Mouse (Mus musculus) MEL (cell line): ENCODE data around the gene Traf6. TPM values are rescaled to one million over a fixed set of nuclear protein-coding genes. Genes with fewer than 3 reads are reported as not detected.
"Not testable (repeated sequence)": the region's sequence is repeated elsewhere in the genome, so short reads cannot be mapped to it uniquely, and the experiment has no call there.

ENCODE experiments used
- DNase-seq: peaks from one replicate; pipeline ENCODE4 v3.0.0; 2011; ENCODE audit warnings: low read depth, low spot score
- H3K27ac ChIP-seq: 2 replicates; pipeline ENCODE4 v1.5.1; 2012; ENCODE audit warnings: low read depth, mild to moderate bottlenecking, control low read depth, low read length, moderate library complexity; ENCODE audit not compliant: control insufficient read depth
- H3K27me3 ChIP-seq, 2 experiments: fragments of 150-350 bp in 1 of 2; sonication (generic) in 1 of 2; 2 replicates each; pipeline ENCODE4 v1.6.1; 2012; ENCODE audit warnings: low read length in 2 of 2, mild to moderate bottlenecking in 2 of 2, improper control_type of control experiment in 1 of 2, moderate library complexity in 1 of 2; ENCODE audit not compliant: insufficient read depth in 2 of 2, control insufficient read depth in 1 of 2
- H3K36me3 ChIP-seq, 2 experiments: 2 replicates each; pipeline ENCODE4 v1.6.1; 2012 to 2014; ENCODE audit warnings: low read length in 2 of 2, improper control_type of control experiment in 1 of 2, inconsistent platforms in 1 of 2, mild to moderate bottlenecking in 1 of 2; ENCODE audit not compliant: insufficient read depth in 2 of 2, control insufficient read depth in 1 of 2
- H3K4me1 ChIP-seq, 2 experiments: fragments of 150-350 bp in 1 of 2; sonication (generic) in 1 of 2; 2 replicates each; pipeline ENCODE4 v1.6.1; 2012; ENCODE audit warnings: low read length in 2 of 2, improper control_type of control experiment in 1 of 2, mild to moderate bottlenecking in 1 of 2; ENCODE audit not compliant: insufficient read depth in 2 of 2, control insufficient read depth in 1 of 2
- H3K4me3 ChIP-seq, 2 experiments: fragments of 150-350 bp in 1 of 2; sonication (generic) in 1 of 2; 2 replicates each; pipeline ENCODE4 v1.5.1; 2012; ENCODE audit warnings: low read depth in 2 of 2, low read length in 2 of 2, mild to moderate bottlenecking in 2 of 2, moderate library complexity in 2 of 2, control low read depth in 1 of 2, improper control_type of control experiment in 1 of 2; ENCODE audit not compliant: control insufficient read depth in 1 of 2, insufficient read depth in 1 of 2
- H3K79me2 ChIP-seq: 2 replicates; pipeline ENCODE4 v1.6.1; 2012; ENCODE audit warnings: mild to moderate bottlenecking, low read length, moderate library complexity; ENCODE audit not compliant: control insufficient read depth, poor library complexity, insufficient read depth
- H3K9ac ChIP-seq: 2 replicates; pipeline ENCODE4 v1.6.1; 2012; ENCODE audit warnings: low read depth, mild to moderate bottlenecking, control low read depth, low read length, moderate library complexity; ENCODE audit not compliant: control insufficient read depth, poor library complexity, severe bottlenecking
- H3K9me3 ChIP-seq: fragments of 150-350 bp; sonication (generic); replicated peaks from 2 replicates; pipeline ENCODE4 v1.6.1; 2012; ENCODE audit warnings: mild to moderate bottlenecking, low read length, improper control_type of control experiment, moderate library complexity; ENCODE audit not compliant: insufficient read depth
- ELF1 ChIP-seq: IDR thresholded peaks from 2 replicates; pipeline ENCODE4 v1.6.1; 2014; ENCODE audit warnings: low read depth, mild to moderate bottlenecking, inconsistent platforms, low read length, improper control_type of control experiment, moderate library complexity
- GABPA ChIP-seq: IDR thresholded peaks from 2 replicates; pipeline ENCODE4 v1.6.1; 2012; ENCODE audit warnings: low read depth, mild to moderate bottlenecking, inconsistent platforms, low read length, improper control_type of control experiment, moderate library complexity
- HCFC1 ChIP-seq: IDR thresholded peaks from 2 replicates; pipeline ENCODE4 v1.6.1; 2012; ENCODE audit warnings: low read depth, mild to moderate bottlenecking, inconsistent platforms, low read length, improper control_type of control experiment, moderate library complexity
- KAT2A ChIP-seq: conservative IDR thresholded peaks from 2 replicates; pipeline ENCODE4 v1.6.1; 2012; ENCODE audit warnings: low read depth, low read length, improper control_type of control experiment, inconsistent platforms
- MAX ChIP-seq: IDR thresholded peaks from 2 replicates; pipeline ENCODE4 v1.6.1; 2011; ENCODE audit warnings: low read length, improper control_type of control experiment
- MEF2A ChIP-seq: IDR thresholded peaks from 2 replicates; pipeline ENCODE4 v1.6.1; 2014; ENCODE audit warnings: low read depth, mild to moderate bottlenecking, inconsistent platforms, low read length, improper control_type of control experiment; ENCODE audit not compliant: poor library complexity, insufficient replicate concordance, severe bottlenecking; ENCODE audit errors: extremely low read depth
- MXI1 ChIP-seq: IDR thresholded peaks from 2 replicates; pipeline ENCODE4 v1.6.1; 2011; ENCODE audit warnings: mild to moderate bottlenecking, low read depth, low read length, improper control_type of control experiment
- MYC ChIP-seq: IDR thresholded peaks from 2 replicates; pipeline ENCODE4 v1.6.1; 2011; ENCODE audit warnings: low read depth, mild to moderate bottlenecking, low read length, improper control_type of control experiment, moderate library complexity
- NELFE ChIP-seq: IDR thresholded peaks from 2 replicates; pipeline ENCODE4 v1.6.1; 2011; ENCODE audit warnings: low read depth, low read length, improper control_type of control experiment
- POLR2A ChIP-seq, 2 experiments: IDR thresholded peaks; 2 replicates each; pipeline ENCODE4 v1.6.1; 2011 to 2012; ENCODE audit warnings: low read length in 2 of 2, mild to moderate bottlenecking in 2 of 2, control low read depth in 1 of 2, improper control_type of control experiment in 1 of 2, low read depth in 1 of 2, moderate library complexity in 1 of 2; ENCODE audit not compliant: control insufficient read depth in 1 of 2, insufficient read depth in 1 of 2, poor library complexity in 1 of 2
- RAD21 ChIP-seq: IDR thresholded peaks from 2 replicates; pipeline ENCODE4 v1.6.1; 2011; ENCODE audit warnings: mild to moderate bottlenecking, low read depth, low read length, improper control_type of control experiment
- SIN3A ChIP-seq: IDR thresholded peaks from 2 replicates; pipeline ENCODE4 v1.6.1; 2012; ENCODE audit warnings: low read length, improper control_type of control experiment, inconsistent platforms
- TAL1 ChIP-seq: IDR thresholded peaks from 2 replicates; pipeline ENCODE4 v1.6.1; 2012; ENCODE audit warnings: mild to moderate bottlenecking, inconsistent platforms, low read length, moderate library complexity, mixed read lengths
- USF1 ChIP-seq: IDR thresholded peaks from 2 replicates; pipeline ENCODE4 v1.6.1; 2014; ENCODE audit warnings: low read depth, mild to moderate bottlenecking, inconsistent platforms, low read length, improper control_type of control experiment, moderate library complexity
- USF2 ChIP-seq, 2 experiments: IDR thresholded peaks; 2 replicates each; pipeline ENCODE4 v1.6.1; 2011 to 2012; ENCODE audit warnings: improper control_type of control experiment in 2 of 2, low read length in 2 of 2, borderline replicate concordance in 1 of 2, inconsistent platforms in 1 of 2, low read depth in 1 of 2, mild to moderate bottlenecking in 1 of 2; ENCODE audit not compliant: insufficient read depth in 1 of 2
- ZC3H11A ChIP-seq: IDR thresholded peaks from 2 replicates; pipeline ENCODE4 v1.6.1; 2012; ENCODE audit warnings: low read depth, mild to moderate bottlenecking, inconsistent platforms, low read length, improper control_type of control experiment
- ZKSCAN1 ChIP-seq: IDR thresholded peaks from 2 replicates; pipeline ENCODE4 v1.6.1; 2012; ENCODE audit warnings: low read depth, mild to moderate bottlenecking, inconsistent platforms, low read length, improper control_type of control experiment, moderate library complexity
- ZNF384 ChIP-seq: IDR thresholded peaks from 2 replicates; pipeline ENCODE4 v1.6.1; 2012; ENCODE audit warnings: low read depth, mild to moderate bottlenecking, inconsistent platforms, low read length, improper control_type of control experiment
- polyA plus RNA-seq, 2 experiments: library from polyadenylated mRNA; stranded (reverse) in 1 of 2; unstranded in 1 of 2; fragments of >175 nt in 1 of 2; fragments of >200 nt in 1 of 2; gene quantifications; 2 replicates each; pipeline versions ENCODE4 v1.2.1 to v1.2.4; 2012; ENCODE audit warnings: low replicate concordance in 2 of 2, low read depth in 1 of 2; ENCODE audit not compliant: insufficient read length in 2 of 2, insufficient read depth in 1 of 2, missing spikeins in 1 of 2
- total RNA-seq: library from RNA; depleted of rRNA; stranded (reverse); fragments of 300-350 nt; gene quantifications from 2 replicates; pipeline ENCODE4 v1.2.3, GENCODE M21; 2012

Traf6 gene
- total and polyA plus RNA-seq, 3 experiments: 11.8 to 18.0 TPM; not detected in 1

GRCm38 (mm10) chr2:101742072-101742860 lies 64.0 kb downstream of the Traf6 start:
- Histone ChIP-seq H3K9me3 (no peaks in the 10 kb centered on the region), H3K4me3 (no peak overlapping the region), H3K79me2 (no peaks in the 10 kb centered on the region), H3K36me3 (no peaks in the 10 kb centered on the region), H3K4me1 (no peaks in the 10 kb centered on the region), H3K27ac (no peak overlapping the region), H3K9ac (no peak overlapping the region), H3K27me3 (peaks cover 2 to 3% of the 10 kb centered on the region in 2 experiments; a peak in 3 of 4 replicates)
- no peak for TF ChIP-seq RAD21
- TF ChIP-seq HCFC1: no peak
- TF ChIP-seq POLR2A (IDR thresholded peaks at IDR 0.05; ENCODE audit: control insufficient read depth in 1 of 2, insufficient read depth in 1 of 2, low read depth in 1 of 2, low read length in 2 of 2, poor library complexity in 1 of 2): no peak
- TF ChIP-seq KAT2A: no peak
- no peak for TF ChIP-seq GABPA
- no peak for TF ChIP-seq SIN3A
- no peak for TF ChIP-seq ZKSCAN1
- TF ChIP-seq MXI1: no peak
- no peak for TF ChIP-seq ELF1
- no peak for TF ChIP-seq NELFE
- no peak for TF ChIP-seq MEF2A
- no peak for TF ChIP-seq ZC3H11A
- TF ChIP-seq TAL1: no peak
- no peak for TF ChIP-seq MYC
- no peak for TF ChIP-seq USF1
- no peak for TF ChIP-seq MAX
- TF ChIP-seq ZNF384: no peak
- TF ChIP-seq USF2 (IDR thresholded peaks at IDR 0.05; ENCODE audit: borderline replicate concordance in 1 of 2, insufficient read depth in 1 of 2, low read depth in 1 of 2, low read length in 2 of 2): no peak
- DNase-seq: no peak

GRCm38 (mm10) chr2:101745656-101746055 lies 67.4 kb downstream of the Traf6 start:
- not testable (repeated sequence) for H3K9me3 ChIP-seq, DNase-seq, H3K27me3 ChIP-seq, H3K79me2 ChIP-seq, H3K36me3 ChIP-seq, H3K4me1 ChIP-seq, H3K27ac ChIP-seq, H3K4me3 ChIP-seq, H3K9ac ChIP-seq
